Comparison of ENCODE assay signal across 8 mouse cellular contexts in the genomic region with DNA sequence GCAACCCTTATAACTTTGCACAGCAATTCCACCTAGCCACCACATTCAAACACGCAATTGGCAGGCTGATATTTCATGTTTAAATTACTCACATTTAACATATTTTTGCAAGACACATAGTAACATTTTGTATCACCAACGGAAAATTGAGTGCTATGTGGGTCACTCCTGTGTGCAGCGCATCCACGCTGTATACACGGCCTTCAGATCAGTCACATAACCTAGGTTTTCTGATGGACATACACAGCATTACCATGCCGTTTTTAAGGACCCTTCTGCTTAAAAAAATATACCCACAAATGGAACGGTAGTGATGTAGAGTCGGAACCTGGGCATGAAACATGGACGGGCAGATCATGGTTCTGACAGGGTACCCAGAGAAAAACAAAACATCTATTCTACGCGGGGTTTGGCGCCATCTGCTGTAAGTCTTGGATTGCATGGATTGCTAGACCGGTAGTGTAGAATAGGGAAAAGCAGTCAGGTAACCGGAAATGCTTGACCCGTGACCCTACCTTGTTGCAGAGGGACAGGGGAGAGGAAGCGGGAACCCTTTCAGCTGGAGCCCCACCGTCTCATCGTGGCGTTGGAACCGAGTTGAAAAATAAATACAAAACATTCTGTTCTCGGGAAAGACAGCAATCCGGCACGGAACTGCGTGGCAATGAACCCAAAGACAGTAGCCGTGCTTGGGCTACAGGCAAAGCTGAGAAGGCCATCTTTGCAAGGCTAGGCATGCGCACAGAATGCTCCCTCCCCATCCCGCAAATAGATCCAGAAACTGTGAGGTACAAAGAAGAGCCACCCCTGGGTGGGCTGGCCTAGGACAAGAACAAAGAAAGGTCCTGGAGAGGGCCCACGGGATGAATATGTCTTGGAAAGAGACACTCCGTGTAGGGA. TPM values are rescaled to one million over a fixed set of nuclear protein-coding genes. Genes with fewer than 3 reads are reported as not detected.
DNase-seq lines count a peak whose midpoint lies in the region; ATAC-seq and TF ChIP-seq lines count a peak whose summit lies in the region.

No protein-coding gene starts in this region.

- peak; percentile 64; the same call in 1 of the 2 replicates for ATAC-seq in midbrain, embryonic 11.5 days (ENCODE audit: low FRiP score)
- ATAC-seq in stomach, embryonic 15.5 days (ENCODE audit: insufficient read depth, low FRiP score, low read depth), result peak; percentile 29; the same call in 1 of the 2 replicates

- 42% methylated on average over 29 of the region's 29 CpGs for WGBS in midbrain, embryonic 11.5 days
- WGBS in stomach, embryonic 15.5 days, result 40% methylated on average over 29 of the region's 29 CpGs

- TF ChIP-seq POLR2A in testis, adult 2 months (IDR thresholded peaks at IDR 0.05; ENCODE audit: control insufficient read depth, low read depth, low read length), result no peak

- peaks cover 4% of the 10 kb centered on the region; the same call in 1 of the 2 replicates for H3K4me1 ChIP-seq in testis, adult 2 months (ENCODE audit: control insufficient read depth, insufficient read depth, low read length)
- H3K4me1 ChIP-seq in midbrain, embryonic 11.5 days (ENCODE audit: control insufficient read depth, insufficient read depth, low read length), result no peaks in the 10 kb centered on the region
- 0 out of 2 replicates have a peak, but pooled peaks cover 5% of the 10 kb centered on the region for H3K4me1 ChIP-seq in stomach, embryonic 15.5 days

- H3K4me3 ChIP-seq in testis, adult 2 months (ENCODE audit: control insufficient read depth, low read depth, low read length), result peak overlapping the region; percentile 30
- no peak overlapping the region for H3K4me3 ChIP-seq in midbrain, embryonic 11.5 days (ENCODE audit: low read depth, low read length)
- no peak overlapping the region for H3K4me3 ChIP-seq in stomach, embryonic 15.5 days (replicated peaks)

- no peaks in the 10 kb centered on the region for H3K27me3 ChIP-seq in testis, adult 2 months (ENCODE audit: control insufficient read depth, insufficient read depth, low read length)
- H3K27me3 ChIP-seq in midbrain, embryonic 11.5 days (ENCODE audit: control insufficient read depth, insufficient read depth, low read length), result no peaks in the 10 kb centered on the region
- no peaks in the 10 kb centered on the region for H3K27me3 ChIP-seq in stomach, embryonic 15.5 days (replicated peaks)

- no peak overlapping the region for H3K9ac ChIP-seq in midbrain, embryonic 11.5 days (ENCODE audit: low read length)
- H3K9ac ChIP-seq in stomach, embryonic 15.5 days, result no peak overlapping the region

- H3K27ac ChIP-seq in testis, adult 2 months (ENCODE audit: control insufficient read depth, insufficient read depth, low read depth, low read length), result no peak overlapping the region
- H3K27ac ChIP-seq in midbrain, embryonic 11.5 days (ENCODE audit: low read depth, low read length), result no peak overlapping the region
- no peak overlapping the region for H3K27ac ChIP-seq in stomach, embryonic 15.5 days

- H3K9me3 ChIP-seq in midbrain, embryonic 11.5 days (ENCODE audit: control insufficient read depth, low read length), result no peaks in the 10 kb centered on the region
- no peaks in the 10 kb centered on the region for H3K9me3 ChIP-seq in stomach, embryonic 15.5 days

- no peak for DNase-seq in testis, postnatal 14 days (ENCODE audit: low spot score)
- DNase-seq in embryo, embryonic 10 days (ENCODE audit: low spot score), result peak; percentile 84
- DNase-seq in gastrocnemius, postnatal 25 days, result peak; percentile 17
- peak; percentile 70 for DNase-seq in kidney, adult 11 months
- peak; percentile 68 to 82 for DNase-seq in left cerebral cortex, postnatal 14 days (ENCODE audit: low spot score in 2 of 2)
- peak; percentile 92 for DNase-seq in midbrain, embryonic 11.5 days (ENCODE audit: low spot score, missing footprints)

- no peaks in the 10 kb centered on the region for H3K36me3 ChIP-seq in testis, adult 2 months (ENCODE audit: control insufficient read depth, insufficient read depth, low read length)
- no peaks in the 10 kb centered on the region for H3K36me3 ChIP-seq in midbrain, embryonic 11.5 days (ENCODE audit: control insufficient read depth, insufficient read depth, low read length)
- no peaks in the 10 kb centered on the region for H3K36me3 ChIP-seq in stomach, embryonic 15.5 days

- intact Hi-C loops in left cerebral cortex, postnatal 14 days (cut with DNase I), result loop anchor here (5.0 kb wide), 1 partner anchor 42 kb away; no protein-coding TSS in a partner anchor

- no peak for TF ChIP-seq CTCF in testis, adult 2 months (IDR thresholded peaks at IDR 0.05; ENCODE audit: control insufficient read depth, insufficient read depth, insufficient replicate concordance, low read depth, low read length)

- no peak overlapping the region; the same call in 1 of the 2 replicates for H3K4me2 ChIP-seq in midbrain, embryonic 11.5 days
- H3K4me2 ChIP-seq in stomach, embryonic 15.5 days, result 0 out of 2 replicates have a peak overlapping the region, but pooled peaks have one; percentile 19

RNA-seq across cellular contexts. Expression of a gene that starts 16.5 kb away (rescaled TPM):
- 0.86 and 1.3 TPM in 2 replicates for polyA plus RNA-seq in testis, adult 2 months (2012; rRNA removed)
- not detected for total RNA-seq in gastrocnemius, postnatal 25 days (2021)
- total RNA-seq in left cerebral cortex, postnatal 14 days (2021), result 1 to 10 TPM in 1 of 2 experiments, under 1 TPM in 1; 0.23 to 1.0 TPM
- polyA plus RNA-seq in midbrain, embryonic 11.5 days (2014; fragmentation: Nextera tagmentation; extraction: Ambion mirVana), result 0.17 TPM in 1 of 2 replicates, not detected in the other
- 0.49 and 0.68 TPM in 2 replicates for polyA plus RNA-seq in stomach, embryonic 15.5 days (2015; fragmentation: Nextera tagmentation; extraction: Ambion mirVana)

RNA-seq across cellular contexts. Expression of a gene that starts 24.4 kb away (rescaled TPM):
- polyA plus RNA-seq in testis, adult 2 months (2012; rRNA removed), result 2.4 and 2.8 TPM in 2 replicates
- total RNA-seq in gastrocnemius, postnatal 25 days (2021), result not detected
- total RNA-seq in left cerebral cortex, postnatal 14 days (2021), result not detected
- not detected in 2 replicates for polyA plus RNA-seq in midbrain, embryonic 11.5 days (2014; fragmentation: Nextera tagmentation; extraction: Ambion mirVana)
- polyA plus RNA-seq in stomach, embryonic 15.5 days (2015; fragmentation: Nextera tagmentation; extraction: Ambion mirVana), result not detected in 2 replicates

RNA-seq across cellular contexts. Expression of a gene that starts 38.4 kb away (rescaled TPM):
- polyA plus RNA-seq in testis, adult 2 months (2012; rRNA removed), result 4.1 and 5.1 TPM in 2 replicates
- 10 to 100 TPM in 1 of 2 experiments, 1 to 10 TPM in 1; 5.1 to 10.1 TPM for total RNA-seq in gastrocnemius, postnatal 25 days (2021)
- total RNA-seq in left cerebral cortex, postnatal 14 days (2021), result 10 to 100 TPM; 26.6 to 30.7 TPM
- polyA plus RNA-seq in midbrain, embryonic 11.5 days (2014; fragmentation: Nextera tagmentation; extraction: Ambion mirVana), result 4.6 and 5.4 TPM in 2 replicates
- polyA plus RNA-seq in stomach, embryonic 15.5 days (2015; fragmentation: Nextera tagmentation; extraction: Ambion mirVana), result 18.4 and 19.9 TPM in 2 replicates
